Mouse (Mus musculus) testis, postnatal 14 days (tissue): ENCODE measurements around the gene Lyve1.
"Not testable (repeated sequence)": the region's sequence is repeated elsewhere in the genome, so short reads cannot be mapped to it uniquely, and the experiment has no call there.

ENCODE experiments used
- DNase-seq: peaks from one replicate; pipeline ENCODE4 v3.0.0; 2021; ENCODE audit warnings: low spot score

The Lyve1 gene

GRCm38 (mm10) chr7:110862751-110863289, at the start of gene Lyve1:
Gene Lyve1, minus strand, starts transcription at chr7:110863239.
- DNase-seq: no peak

GRCm38 (mm10) chr7:110908209-110909144, 45.4 kb upstream of the Lyve1 start:
- DNase-seq: no peak

GRCm38 (mm10) chr7:110906566-110906965, 43.5 kb upstream of the Lyve1 start:
- no peak for DNase-seq

GRCm38 (mm10) chr7:110903226-110903625, 40.2 kb upstream of the Lyve1 start:
- DNase-seq: no peak

GRCm38 (mm10) chr7:110897202-110897601, 34.2 kb upstream of the Lyve1 start:
- DNase-seq: no peak

- no peak for DNase-seq
These were observed 33.4 kb upstream of the Lyve1 start for GRCm38 (mm10) chr7:110896453-110896852.

GRCm38 (mm10) chr7:110895772-110896171, 32.7 kb upstream of the Lyve1 start:
- DNase-seq: not testable (repeated sequence)

- DNase-seq: no peak
These were observed 31.6 kb upstream of the Lyve1 start for GRCm38 (mm10) chr7:110894673-110895072.

GRCm38 (mm10) chr7:110893943-110894610, 31.0 kb upstream of the Lyve1 start:
- DNase-seq: no peak

- peak; percentile 59 for DNase-seq
These were observed 28.5 kb upstream of the Lyve1 start for GRCm38 (mm10) chr7:110891501-110891986.

GRCm38 (mm10) chr7:110881746-110882333, 18.8 kb upstream of the Lyve1 start:
- DNase-seq: no peak

- no peak for DNase-seq
These were observed 15.0 kb upstream of the Lyve1 start for GRCm38 (mm10) chr7:110878028-110878427.

- DNase-seq: no peak
These were observed 13.9 kb upstream of the Lyve1 start for GRCm38 (mm10) chr7:110876965-110877364.

GRCm38 (mm10) chr7:110868807-110869206, 5.8 kb upstream of the Lyve1 start:
- no peak for DNase-seq

- no peak for DNase-seq
These were observed 4.1 kb upstream of the Lyve1 start for GRCm38 (mm10) chr7:110867116-110867515.

- DNase-seq: no peak
These were observed 3.0 kb upstream of the Lyve1 start for GRCm38 (mm10) chr7:110866021-110866420.

- DNase-seq: no peak
These were observed 2.5 kb upstream of the Lyve1 start for GRCm38 (mm10) chr7:110865570-110865969.

- no peak for DNase-seq
These were observed 2.0 kb upstream of the Lyve1 start for GRCm38 (mm10) chr7:110865038-110865437.

GRCm38 (mm10) chr7:110860129-110860528, 2.9 kb downstream of the Lyve1 start:
- peak; percentile 46 for DNase-seq

GRCm38 (mm10) chr7:110855604-110856003, 7.4 kb downstream of the Lyve1 start:
- DNase-seq: no peak

GRCm38 (mm10) chr7:110854927-110855546, 8.0 kb downstream of the Lyve1 start:
- DNase-seq: no peak

- DNase-seq: no peak
These were observed 8.5 kb downstream of the Lyve1 start for GRCm38 (mm10) chr7:110854519-110854918.
